ENCODE assay signal across 14 mouse cellular contexts in genomic region chr15:82923531-82923930, GRCm38 (mm10).
DNase-seq lines count a peak whose midpoint lies in the region; ATAC-seq lines count a peak whose summit lies in the region.
"Had no signal": no experiment of that assay in that cellular context is flagged by ENCODE, and none has a peak within 500 bp of the region (broad histone marks: within the 10 kb centered on the region; RNA-seq: fewer than 3 reads in every experiment).

No protein-coding gene starts in this region.

- H3K27ac ChIP-seq in lung, embryonic 15.5 days, result peak overlapping the region; percentile 83
- H3K27ac ChIP-seq in forebrain, embryonic 14.5 days (ENCODE audit: low read depth, low read length), result peak overlapping the region; percentile 70; the same call in 1 of the 2 replicates
- peak overlapping the region; percentile 85 for H3K27ac ChIP-seq in midbrain, embryonic 13.5 days
- H3K27ac ChIP-seq in heart, embryonic 10.5 days, result no peak overlapping the region
- H3K27ac ChIP-seq: macrophage; neural tube, embryonic 12.5 days had no signal

- H3K9ac ChIP-seq in lung, embryonic 15.5 days, result no peak overlapping the region
- H3K9ac ChIP-seq in forebrain, embryonic 14.5 days (ENCODE audit: low read length), result no peak overlapping the region
- 0 out of 2 replicates have a peak overlapping the region, but pooled peaks have one; percentile 28 for H3K9ac ChIP-seq in midbrain, embryonic 13.5 days (replicated peaks)
- H3K9ac ChIP-seq: neural tube, embryonic 12.5 days had no signal

- H3K27me3 ChIP-seq in lung, embryonic 15.5 days, result no peaks in the 10 kb centered on the region
- H3K27me3 ChIP-seq in forebrain, embryonic 14.5 days (replicated peaks; ENCODE audit: control insufficient read depth, insufficient read depth, low read length), result no peaks in the 10 kb centered on the region
- H3K27me3 ChIP-seq in midbrain, embryonic 13.5 days, result peaks cover 32% of the 10 kb centered on the region
- H3K27me3 ChIP-seq in heart, embryonic 10.5 days (ENCODE audit: insufficient read depth, poor library complexity, severe bottlenecking), result peaks cover 69% of the 10 kb centered on the region

- peaks cover 80% of the 10 kb centered on the region for H3K4me1 ChIP-seq in lung, embryonic 15.5 days
- peaks cover 82% of the 10 kb centered on the region for H3K4me1 ChIP-seq in forebrain, embryonic 14.5 days (ENCODE audit: control insufficient read depth, insufficient read depth, low read length)
- peaks cover 97% of the 10 kb centered on the region for H3K4me1 ChIP-seq in midbrain, embryonic 13.5 days (replicated peaks)
- peaks cover 77% of the 10 kb centered on the region for H3K4me1 ChIP-seq in heart, embryonic 10.5 days

- no peaks in the 10 kb centered on the region for H3K9me3 ChIP-seq in lung, embryonic 15.5 days
- H3K9me3 ChIP-seq in forebrain, embryonic 14.5 days (replicated peaks; ENCODE audit: control insufficient read depth, low read length), result no peaks in the 10 kb centered on the region
- H3K9me3 ChIP-seq in midbrain, embryonic 13.5 days, result no peaks in the 10 kb centered on the region
- no peaks in the 10 kb centered on the region for H3K9me3 ChIP-seq in heart, embryonic 10.5 days
- H3K9me3 ChIP-seq: neural tube, embryonic 12.5 days had no signal

- H3K4me3 ChIP-seq in lung, embryonic 15.5 days, result no peak overlapping the region
- H3K4me3 ChIP-seq in forebrain, embryonic 14.5 days (ENCODE audit: low read depth, low read length), result no peak overlapping the region
- no peak overlapping the region for H3K4me3 ChIP-seq in midbrain, embryonic 13.5 days (replicated peaks)
- no peak overlapping the region for H3K4me3 ChIP-seq in heart, embryonic 10.5 days
- H3K4me3 ChIP-seq: neural tube, embryonic 12.5 days had no signal

- ATAC-seq in lung, embryonic 15.5 days (ENCODE audit: borderline replicate concordance, extremely low read depth, low FRiP score, low TSS enrichment), result no peak
- ATAC-seq in forebrain, embryonic 14.5 days, result no peak
- ATAC-seq in midbrain, embryonic 13.5 days, result no peak
- ATAC-seq: CD4-positive, CD25-positive, alpha-beta regulatory T cell, adult 4 months had no signal

- WGBS in lung, embryonic 15.5 days, result 38% methylated on average over 5 of the region's 5 CpGs
- WGBS in forebrain, embryonic 14.5 days, result 43% methylated on average over 5 of the region's 5 CpGs
- 67% methylated on average over 5 of the region's 5 CpGs for WGBS in midbrain, embryonic 13.5 days
- WGBS in heart, embryonic 10.5 days, result 63% methylated on average over 5 of the region's 5 CpGs

- DNase-seq in lung, postnatal 10 days, result no peak
- peak; percentile 85 for DNase-seq in cerebellum, adult 9-10 months
- no peak for DNase-seq in forebrain, embryonic 14.5 days (ENCODE audit: low spot score)
- DNase-seq in heart, embryonic 10.5 days (ENCODE audit: low spot score), result no peak
- no peak for DNase-seq in heart, adult 8-10 months (ENCODE audit: low spot score)
- DNase-seq in spleen, postnatal 10 days (ENCODE audit: low spot score in 2 of 2), result no peak
- DNase-seq: adrenal gland, postnatal 10 days; kidney, adult 9 months; right cerebral cortex, postnatal 4 days had no signal

- no peaks in the 10 kb centered on the region for H3K36me3 ChIP-seq in lung, embryonic 15.5 days
- no peaks in the 10 kb centered on the region for H3K36me3 ChIP-seq in forebrain, embryonic 14.5 days (ENCODE audit: control insufficient read depth, insufficient read depth, low read length)
- H3K36me3 ChIP-seq in midbrain, embryonic 13.5 days, result no peaks in the 10 kb centered on the region
- no peaks in the 10 kb centered on the region for H3K36me3 ChIP-seq in heart, embryonic 10.5 days
- H3K36me3 ChIP-seq: neural tube, embryonic 12.5 days had no signal

- no peak overlapping the region for H3K4me2 ChIP-seq in lung, embryonic 15.5 days
- no peak overlapping the region for H3K4me2 ChIP-seq in forebrain, embryonic 14.5 days (ENCODE audit: low read length)
- H3K4me2 ChIP-seq in midbrain, embryonic 13.5 days (replicated peaks), result no peak overlapping the region
